Mouse (Mus musculus) G1E (cell line): ENCODE data around the gene Ube2q1. TPM values are rescaled to one million over a fixed set of nuclear protein-coding genes. Genes with fewer than 3 reads are reported as not detected.

Source experiments
- ATAC-seq: 2 replicates; pipeline ENCODE4 v1.8.0; 2016; ENCODE audit warnings: mild to moderate bottlenecking; ENCODE audit not compliant: insufficient number of reproducible peaks, poor library complexity, low FRiP score, severe bottlenecking; ENCODE audit errors: extremely low read depth
- DNase-seq: peaks from one replicate; pipeline ENCODE4 v3.0.0; 2012; ENCODE audit warnings: low spot score
- H3K27me3 ChIP-seq: 2 replicates; pipeline ENCODE4 v1.6.1; 2012; ENCODE audit warnings: mild to moderate bottlenecking, low read length, inconsistent platforms; ENCODE audit not compliant: insufficient read depth
- H3K36me3 ChIP-seq: replicated peaks from 2 replicates; pipeline ENCODE3; 2012; ENCODE audit warnings: mild to moderate bottlenecking, inconsistent platforms
- H3K4me1 ChIP-seq: 2 replicates; pipeline ENCODE4 v1.6.1; 2012; ENCODE audit warnings: low read depth, low read length, inconsistent platforms, mixed read lengths; ENCODE audit not compliant: insufficient read depth
- H3K4me3 ChIP-seq: 2 replicates; pipeline ENCODE4 v1.5.1; 2012; ENCODE audit warnings: low read depth, mild to moderate bottlenecking, inconsistent platforms, low read length, moderate library complexity, mixed read lengths
- H3K9me3 ChIP-seq: replicated peaks from 2 replicates; pipeline ENCODE4 v1.6.1; 2012; ENCODE audit warnings: inconsistent platforms
- CTCF ChIP-seq: IDR thresholded peaks from 2 replicates; pipeline ENCODE4 v1.5.1; 2012; ENCODE audit warnings: low read depth, low read length, inconsistent platforms, mixed read lengths
- GATA1 ChIP-seq: IDR thresholded peaks from 2 replicates; pipeline ENCODE4 v1.6.1; 2012; ENCODE audit warnings: borderline replicate concordance, low read length, inconsistent platforms, mixed read lengths
- GATA2 ChIP-seq: IDR thresholded peaks from 2 replicates; pipeline ENCODE4 v1.6.1; 2012; ENCODE audit warnings: low read depth, low read length, inconsistent platforms, borderline replicate concordance
- POLR2AphosphoS5 ChIP-seq: IDR thresholded peaks from 2 replicates; pipeline ENCODE4 v1.6.1; 2012; ENCODE audit warnings: low read depth, low read length, inconsistent platforms; ENCODE audit not compliant: insufficient replicate concordance
- TAL1 ChIP-seq: conservative IDR thresholded peaks from 2 replicates; pipeline ENCODE4 v1.6.1; 2012; ENCODE audit warnings: low read depth, low read length, inconsistent platforms, mixed read lengths
- polyA plus RNA-seq: library from polyadenylated mRNA; stranded (reverse); fragments of >175 nt; gene quantifications from 2 replicates; pipeline ENCODE4 v1.2.3, GENCODE M21; 2012
- total RNA-seq, 2 experiments: library from RNA; stranded (forward) in 1 of 2; stranded (reverse) in 1 of 2; fragments of 200-1000 nt in 1 of 2; fragments of >200 nt in 1 of 2; fragmentation: Nextera tagmentation in 1 of 2; gene quantifications; 2 replicates each; pipeline ENCODE4 v1.2.3; 2014 to 2017

The Ube2q1 gene
- total RNA-seq (2014; fragmentation: Nextera tagmentation), result 106 and 131 TPM in 2 replicates
- total RNA-seq (2017), result 133 and 134 TPM in 2 replicates
- 44.3 and 65.9 TPM in 2 replicates for polyA plus RNA-seq

DNA sequence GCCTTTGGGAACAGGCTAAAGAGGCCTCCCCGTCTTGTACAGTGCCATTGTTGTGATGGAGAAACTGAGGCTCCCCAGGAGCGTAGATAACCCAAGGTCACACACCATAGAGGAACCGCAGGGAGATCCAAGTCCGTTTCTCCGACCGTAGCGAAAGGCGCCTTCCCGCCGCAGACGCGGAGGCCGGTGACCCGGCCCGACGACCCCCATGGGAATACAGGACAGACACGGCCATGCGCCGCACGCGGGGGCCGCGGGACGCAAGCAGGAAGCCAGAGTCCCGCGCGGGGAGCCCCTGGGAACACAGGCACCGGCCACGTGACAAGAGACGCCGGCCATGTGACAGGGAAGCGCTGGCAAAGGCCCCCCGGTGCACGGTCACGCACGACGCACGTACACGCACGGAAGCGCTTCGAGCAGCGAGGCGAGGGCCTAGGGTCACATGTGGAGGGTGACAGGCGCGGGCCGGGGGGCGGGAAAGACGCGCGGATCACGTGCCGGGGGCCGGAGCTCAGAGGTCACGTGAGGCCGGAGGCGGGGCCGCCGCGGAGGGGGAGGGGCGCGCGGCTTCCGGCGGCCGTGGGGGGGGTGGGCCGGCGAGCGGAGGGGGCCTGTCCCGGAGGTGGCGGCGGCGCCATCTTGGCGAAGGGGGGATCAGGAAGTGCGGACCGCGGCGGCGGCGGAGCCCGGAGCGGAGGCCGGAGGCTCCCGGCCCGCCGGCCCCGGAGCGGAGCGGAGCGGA, at the start of gene Ube2q1:
Gene Ube2q1, plus strand, starts transcription at position 649 of the 742 bp plus-strand sequence.
- H3K4me1 ChIP-seq, result peaks cover 63% of the 10 kb centered on the region
- ATAC-seq, result peak; percentile 92
- peak within 1 kb of the TSS; percentile 88 for H3K4me3 ChIP-seq
- peaks cover 75% of the 10 kb centered on the region for H3K36me3 ChIP-seq
- no peak for TF ChIP-seq GATA1
- TF ChIP-seq POLR2AphosphoS5, result no peak
- TF ChIP-seq GATA2, result no peak
- peak; percentile 90 for DNase-seq
- H3K27me3 ChIP-seq, result no peaks in the 10 kb centered on the region
- H3K9me3 ChIP-seq, result no peaks in the 10 kb centered on the region

DNA sequence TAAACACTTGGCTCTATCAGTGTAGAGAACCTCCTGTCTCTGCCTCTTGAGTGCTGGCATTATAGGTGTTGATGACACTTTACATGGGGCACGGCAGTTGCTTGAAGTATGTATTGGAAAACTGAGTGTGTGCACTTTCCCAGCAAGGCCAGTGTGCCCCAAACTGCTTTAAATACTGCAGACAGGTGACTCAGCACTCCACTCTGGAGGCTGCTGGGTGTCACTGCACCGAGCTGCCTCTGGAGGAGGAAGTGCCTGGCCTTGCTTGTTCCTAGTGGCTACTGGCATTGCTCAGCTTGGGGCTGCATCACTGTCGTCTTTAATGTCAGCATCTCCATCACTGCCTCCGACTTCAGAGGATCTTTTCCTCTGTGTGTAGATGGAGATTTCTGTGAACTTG, 46.4 kb upstream of the Ube2q1 start:
- DNase-seq (peak; percentile 63), ATAC-seq (peak; percentile 69; the same call in 1 of the 2 replicates)
- H3K36me3 ChIP-seq, result peaks cover 21% of the 10 kb centered on the region
- peaks cover 37% of the 10 kb centered on the region for H3K4me1 ChIP-seq
- H3K4me3 ChIP-seq, result no peak overlapping the region
- no peaks in the 10 kb centered on the region for H3K27me3 ChIP-seq
- TF ChIP-seq GATA2 (no peak), CTCF (peak; percentile 49)
- no peaks in the 10 kb centered on the region for H3K9me3 ChIP-seq

DNA sequence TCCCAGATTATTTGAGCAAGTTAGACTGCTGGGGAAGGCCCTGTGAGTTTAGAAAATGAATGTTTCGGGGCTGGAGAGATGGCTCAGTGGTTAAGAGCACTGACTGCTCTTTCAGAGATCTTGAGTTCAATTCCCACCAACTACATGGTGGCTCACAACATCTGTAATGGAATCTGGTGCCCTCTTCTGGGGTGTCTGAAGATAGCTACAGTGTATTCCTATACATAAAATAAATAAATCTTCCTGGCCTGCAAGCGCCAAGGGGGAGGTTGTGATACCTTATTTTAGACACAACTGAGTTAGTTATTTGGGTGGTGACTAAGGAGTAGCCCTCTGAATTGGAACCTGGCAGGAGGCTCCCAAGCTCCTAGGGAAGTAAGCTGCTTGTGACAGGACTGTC, 44.6 kb upstream of the Ube2q1 start:
- H3K4me3 ChIP-seq, result no peak overlapping the region
- H3K36me3 ChIP-seq, result peaks cover 25% of the 10 kb centered on the region
- no peaks in the 10 kb centered on the region for H3K27me3 ChIP-seq
- peaks cover 50% of the 10 kb centered on the region for H3K4me1 ChIP-seq
- no peak for DNase-seq
- H3K9me3 ChIP-seq, result no peaks in the 10 kb centered on the region
- TF ChIP-seq GATA2 (no peak), TAL1 (no peak), CTCF (no peak), POLR2AphosphoS5 (no peak), GATA1 (no peak)
- no peak for ATAC-seq

DNA sequence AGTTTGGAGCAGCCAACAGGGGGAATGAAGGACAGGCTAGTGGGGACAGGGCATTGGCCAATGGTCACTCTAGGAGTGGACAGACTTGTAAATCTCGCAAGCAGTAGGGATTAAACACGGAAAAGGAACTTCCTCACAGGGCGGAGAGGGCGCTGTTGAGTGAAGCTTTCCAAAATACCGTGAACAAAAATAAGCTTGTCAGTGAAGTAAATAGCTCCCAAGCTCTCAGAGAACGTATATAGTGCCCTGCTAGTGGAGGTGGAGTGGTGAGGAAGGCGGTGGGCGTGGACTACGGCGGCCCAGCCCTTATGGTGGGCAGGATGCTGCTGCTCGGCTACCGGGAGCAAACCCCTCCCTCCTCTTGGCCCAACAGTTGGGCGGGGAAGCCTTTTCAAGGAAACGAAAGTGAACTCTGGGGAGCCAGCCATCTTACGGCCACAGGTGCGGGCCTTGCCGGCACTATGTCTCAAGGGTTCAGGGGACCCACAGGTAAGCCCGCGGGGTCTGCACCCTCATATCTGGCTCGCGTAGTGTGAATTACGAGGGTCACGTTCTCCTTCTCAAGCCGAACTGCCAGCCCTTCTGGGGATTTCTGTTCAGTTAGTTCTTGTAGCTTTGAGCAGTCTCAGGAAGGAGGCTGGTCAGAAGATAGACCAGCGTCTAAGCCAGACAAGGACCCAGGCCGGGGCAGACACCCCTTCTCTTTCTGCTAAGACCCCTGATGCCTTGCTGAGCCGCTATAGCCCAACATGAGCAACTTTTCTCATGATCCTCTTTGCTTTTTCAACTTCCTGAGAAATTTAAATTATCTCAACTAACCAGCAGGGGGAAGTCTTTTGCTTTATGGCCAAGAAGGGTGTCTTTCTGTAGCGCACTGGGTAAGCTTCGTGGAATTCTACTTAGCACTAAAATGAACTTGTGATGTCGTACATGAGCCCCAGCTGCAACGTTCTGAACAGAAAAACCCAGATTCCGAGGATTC, 42.8 kb upstream of the Ube2q1 start:
- Histone ChIP-seq H3K27me3 (no peaks in the 10 kb centered on the region), H3K4me1 (peaks cover 56% of the 10 kb centered on the region), H3K9me3 (no peaks in the 10 kb centered on the region), H3K36me3 (peaks cover 37% of the 10 kb centered on the region), H3K4me3 (peak overlapping the region; percentile 77)
- TF ChIP-seq TAL1 (no peak), GATA2 (no peak), POLR2AphosphoS5 (no peak), CTCF (0 out of 2 replicates have a peak, but pooled peaks have one; percentile 14), GATA1 (no peak)
- ATAC-seq (peak; percentile 93), DNase-seq (peak; percentile 85)

DNA sequence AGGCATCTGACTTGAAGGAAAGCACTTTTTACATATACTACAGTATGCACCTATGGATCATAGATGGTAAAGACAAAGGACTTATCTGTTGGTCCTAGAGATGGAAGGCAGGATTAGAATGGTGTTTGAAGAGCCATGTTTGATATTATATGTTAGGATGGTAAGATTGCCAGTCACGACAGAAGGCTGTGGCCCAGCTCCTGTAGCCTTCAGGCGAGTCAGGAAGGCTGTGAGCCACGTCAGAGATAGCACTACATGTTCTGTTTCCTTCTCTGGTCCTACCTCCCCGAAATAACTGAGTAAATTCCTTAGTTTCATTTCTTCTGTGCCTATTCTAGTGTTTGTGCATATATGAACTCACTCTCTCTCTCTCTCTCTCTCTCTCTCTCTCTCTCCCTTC, 41.3 kb upstream of the Ube2q1 start:
- Histone ChIP-seq H3K4me3 (peak overlapping the region; percentile 50; the same call in 1 of the 2 replicates), H3K36me3 (peaks cover 47% of the 10 kb centered on the region), H3K4me1 (peaks cover 60% of the 10 kb centered on the region), H3K9me3 (no peaks in the 10 kb centered on the region), H3K27me3 (no peaks in the 10 kb centered on the region)
- ATAC-seq, result no peak
- no peak for DNase-seq
- TF ChIP-seq CTCF, result no peak
- no peak for TF ChIP-seq POLR2AphosphoS5
- no peak for TF ChIP-seq GATA1
- no peak for TF ChIP-seq TAL1
- TF ChIP-seq GATA2, result no peak

DNA sequence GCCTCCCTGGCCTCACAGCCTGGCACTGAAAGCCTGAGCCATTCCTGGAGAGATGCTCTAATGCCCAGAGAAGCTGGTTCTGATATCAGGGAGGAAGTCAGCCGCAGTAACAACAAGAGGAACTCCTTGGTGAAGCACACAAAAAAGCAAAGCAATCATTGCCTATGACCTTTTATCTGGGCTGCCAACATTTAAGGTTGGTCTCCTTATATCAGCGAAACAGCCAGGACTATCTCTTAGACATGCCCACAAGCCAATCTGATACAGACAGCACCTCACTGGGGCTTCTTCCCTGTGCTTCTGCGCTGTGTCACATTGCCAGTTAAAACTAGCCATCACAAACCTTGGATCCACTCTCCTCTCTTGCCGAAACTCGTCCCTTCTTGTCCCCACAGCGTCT, 34.9 kb upstream of the Ube2q1 start:
- H3K4me3 ChIP-seq, result no peak overlapping the region
- no peak for ATAC-seq
- TF ChIP-seq CTCF (no peak), GATA2 (no peak), TAL1 (no peak), POLR2AphosphoS5 (no peak), GATA1 (no peak)
- no peaks in the 10 kb centered on the region for H3K9me3 ChIP-seq
- peaks cover 20% of the 10 kb centered on the region for H3K4me1 ChIP-seq
- no peaks in the 10 kb centered on the region for H3K27me3 ChIP-seq
- peaks cover 97% of the 10 kb centered on the region for H3K36me3 ChIP-seq
- DNase-seq, result no peak
